Mouse (Mus musculus): Measurements from ENCODE around the gene Mtus2.

GRCm38 (mm10) chr5:148146200-148146823, 189.2 kb downstream of the Mtus2 start:
- TF ChIP-seq POLR2A (IDR thresholded peaks at IDR 0.05; ENCODE audit: borderline replicate concordance, insufficient read depth, low read length), result no peak
- TF ChIP-seq CTCF (IDR thresholded peaks at IDR 0.05; ENCODE audit: borderline replicate concordance, insufficient read depth, low read depth, low read length), result no peak
